Mouse (Mus musculus) embryonic fibroblast, embryonic 13.5 days (primary cell): Measurements from ENCODE around the gene B3galt4.
A peak's percentile ranks its signal among the peaks of the same experiment; 100 is the strongest.

Source experiments
- CTCF ChIP-seq: IDR thresholded peaks from 2 replicates; pipeline ENCODE4 v1.5.1; 2011; ENCODE audit warnings: mild to moderate bottlenecking, control low read depth, low read length, moderate library complexity, borderline replicate concordance; ENCODE audit not compliant: insufficient read depth
- POLR2A ChIP-seq: IDR thresholded peaks from 2 replicates; pipeline ENCODE4 v1.6.1; 2011; ENCODE audit warnings: low read depth, mild to moderate bottlenecking, control low read depth, low read length, moderate library complexity

GRCm38 (mm10) chr17:33919351-33920281 lies 31.7 kb downstream of the B3galt4 start:
- TF ChIP-seq CTCF (peak; percentile 20; the same call in 1 of the 2 replicates), POLR2A (peak; percentile 60)
